Mouse (Mus musculus): ENCODE results near the gene Xpnpep1. TPM values are rescaled to one million over a fixed set of nuclear protein-coding genes. Genes with fewer than 3 reads are reported as not detected.
A peak's percentile ranks its signal among the peaks of the same experiment; 100 is the strongest.

Gene Xpnpep1
- polyA plus RNA-seq, 1 experiment from 2014 or later: 150 TPM

- no peak overlapping the region for H3K27ac ChIP-seq
- WGBS: 56% methylated on average over 15 of the region's 15 CpGs
- H3K27me3 ChIP-seq: no peaks in the 10 kb centered on the region
- peaks cover 8% of the 10 kb centered on the region for H3K9me3 ChIP-seq
- H3K4me1 ChIP-seq (replicated peaks): no peaks in the 10 kb centered on the region
- ATAC-seq (ENCODE audit: insufficient number of reproducible peaks, insufficient read depth, low FRiP score, low TSS enrichment, low read depth): peak; percentile 54
- H3K36me3 ChIP-seq: no peaks in the 10 kb centered on the region
- H3K4me3 ChIP-seq (replicated peaks): no peak overlapping the region
- H3K4me2 ChIP-seq: no peak overlapping the region
- no peak overlapping the region for H3K9ac ChIP-seq (replicated peaks)
These were observed 64.3 kb downstream of the Xpnpep1 start for GRCm38 (mm10) chr19:52975564-52976185.

DNA sequence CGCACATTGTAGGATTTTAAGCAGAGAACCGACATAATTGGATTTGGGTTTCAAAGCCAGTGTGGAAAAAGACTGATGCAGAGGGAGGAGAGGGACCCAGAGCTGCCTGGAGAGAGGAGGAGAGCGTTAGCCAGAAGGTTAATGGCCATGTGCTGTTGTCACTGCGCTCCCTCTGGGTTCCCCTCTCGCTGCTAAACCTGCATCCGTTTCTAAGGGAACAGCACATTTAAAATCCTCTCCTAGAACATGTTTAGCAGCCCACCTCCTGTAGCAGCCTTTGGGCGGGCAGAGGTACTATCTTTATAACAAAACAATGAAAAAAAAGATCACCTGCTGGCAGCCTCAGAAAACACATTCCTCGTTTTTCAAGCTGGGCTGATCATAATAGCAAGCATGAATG, 73.7 kb downstream of the Xpnpep1 start:
- H3K27me3 ChIP-seq: no peaks in the 10 kb centered on the region
- no peak overlapping the region for H3K27ac ChIP-seq
- 73% methylated on average over 8 of the region's 8 CpGs for WGBS
- H3K9ac ChIP-seq (replicated peaks): no peak overlapping the region
- H3K4me3 ChIP-seq (replicated peaks): no peak overlapping the region
- no peaks in the 10 kb centered on the region for H3K4me1 ChIP-seq (replicated peaks)
- no peaks in the 10 kb centered on the region for H3K36me3 ChIP-seq
- no peak for ATAC-seq (ENCODE audit: insufficient number of reproducible peaks, insufficient read depth, low FRiP score, low TSS enrichment, low read depth)
- H3K4me2 ChIP-seq: no peak overlapping the region
- H3K9me3 ChIP-seq: 0 out of 2 replicates have a peak, but pooled peaks cover under 1% of the 10 kb centered on the region

DNA sequence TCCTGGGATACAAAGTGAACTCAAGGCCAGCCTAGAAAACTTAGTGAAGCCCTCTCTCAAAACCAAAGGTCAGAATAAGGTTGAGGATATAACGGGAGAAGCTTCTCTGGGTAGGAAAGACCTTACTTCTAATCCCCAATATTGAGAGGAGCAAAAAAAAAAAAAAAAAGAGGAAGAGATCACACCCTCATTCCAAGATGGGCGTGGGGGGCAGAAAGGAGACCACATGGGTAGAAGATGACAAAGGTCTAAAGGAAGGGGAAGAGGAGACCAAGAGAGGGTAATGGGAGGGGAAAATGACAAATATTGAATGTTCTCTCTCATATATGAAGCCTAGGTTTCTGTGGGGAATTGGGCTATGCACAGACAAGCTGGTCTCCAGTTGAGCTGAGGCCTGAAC, 77.3 kb downstream of the Xpnpep1 start:
- Histone ChIP-seq H3K4me3 (replicated peaks) (no peak overlapping the region), H3K9me3 (no peaks in the 10 kb centered on the region), H3K27me3 (no peaks in the 10 kb centered on the region), H3K9ac (replicated peaks) (no peak overlapping the region), H3K36me3 (no peaks in the 10 kb centered on the region), H3K4me1 (replicated peaks) (no peaks in the 10 kb centered on the region), H3K27ac (no peak overlapping the region), H3K4me2 (no peak overlapping the region)
- no peak for ATAC-seq (ENCODE audit: insufficient number of reproducible peaks, insufficient read depth, low FRiP score, low TSS enrichment, low read depth)
- 85% methylated on average over 2 of the region's 2 CpGs for WGBS

GRCm38 (mm10) chr19:52922678-52923495, 117.1 kb downstream of the Xpnpep1 start:
- WGBS: 14% methylated on average over 25 of the region's 25 CpGs
- 0 out of 2 replicates have a peak, but pooled peaks cover 2% of the 10 kb centered on the region for H3K4me1 ChIP-seq (replicated peaks)
- ATAC-seq (ENCODE audit: insufficient number of reproducible peaks, insufficient read depth, low FRiP score, low TSS enrichment, low read depth): no peak
- peak overlapping the region; percentile 42 for H3K9ac ChIP-seq (replicated peaks)
- no peaks in the 10 kb centered on the region for H3K36me3 ChIP-seq
- peak overlapping the region; percentile 13; the same call in 1 of the 2 replicates for H3K4me3 ChIP-seq (replicated peaks)
- no peak overlapping the region for H3K27ac ChIP-seq
- H3K4me2 ChIP-seq: peak overlapping the region; percentile 53
- H3K9me3 ChIP-seq: peaks cover 5% of the 10 kb centered on the region; the same call in 1 of the 2 replicates
- H3K27me3 ChIP-seq: peaks cover 8% of the 10 kb centered on the region; the same call in 1 of the 2 replicates

DNA sequence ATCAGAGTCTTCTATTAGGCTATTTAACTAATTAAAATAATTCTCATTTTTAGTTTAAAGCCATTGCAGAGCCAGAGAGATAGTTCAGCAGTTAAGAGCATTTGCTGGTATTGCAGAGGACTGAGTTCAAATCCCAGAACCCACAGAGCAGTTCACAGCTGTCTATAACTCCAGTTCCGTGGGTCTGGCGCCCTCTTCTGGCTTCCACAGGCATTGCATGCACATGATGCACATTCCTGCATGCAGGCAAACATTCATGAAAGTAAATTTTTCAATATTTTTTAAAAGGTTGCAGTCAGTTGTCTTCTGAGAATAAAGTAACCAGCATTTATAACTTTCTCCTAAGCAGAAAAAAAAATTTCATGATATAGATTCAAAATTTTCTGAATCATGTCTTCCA, 135.8 kb downstream of the Xpnpep1 start:
- no peak overlapping the region for H3K4me2 ChIP-seq
- no peaks in the 10 kb centered on the region for H3K4me1 ChIP-seq (replicated peaks)
- WGBS: 34% methylated on average over 2 of the region's 2 CpGs
- no peak overlapping the region for H3K9ac ChIP-seq (replicated peaks)
- no peaks in the 10 kb centered on the region for H3K27me3 ChIP-seq
- no peaks in the 10 kb centered on the region for H3K36me3 ChIP-seq
- H3K27ac ChIP-seq: no peak overlapping the region
- no peaks in the 10 kb centered on the region for H3K9me3 ChIP-seq
- ATAC-seq (ENCODE audit: insufficient number of reproducible peaks, insufficient read depth, low FRiP score, low TSS enrichment, low read depth): no peak
- no peak overlapping the region for H3K4me3 ChIP-seq (replicated peaks)

DNA sequence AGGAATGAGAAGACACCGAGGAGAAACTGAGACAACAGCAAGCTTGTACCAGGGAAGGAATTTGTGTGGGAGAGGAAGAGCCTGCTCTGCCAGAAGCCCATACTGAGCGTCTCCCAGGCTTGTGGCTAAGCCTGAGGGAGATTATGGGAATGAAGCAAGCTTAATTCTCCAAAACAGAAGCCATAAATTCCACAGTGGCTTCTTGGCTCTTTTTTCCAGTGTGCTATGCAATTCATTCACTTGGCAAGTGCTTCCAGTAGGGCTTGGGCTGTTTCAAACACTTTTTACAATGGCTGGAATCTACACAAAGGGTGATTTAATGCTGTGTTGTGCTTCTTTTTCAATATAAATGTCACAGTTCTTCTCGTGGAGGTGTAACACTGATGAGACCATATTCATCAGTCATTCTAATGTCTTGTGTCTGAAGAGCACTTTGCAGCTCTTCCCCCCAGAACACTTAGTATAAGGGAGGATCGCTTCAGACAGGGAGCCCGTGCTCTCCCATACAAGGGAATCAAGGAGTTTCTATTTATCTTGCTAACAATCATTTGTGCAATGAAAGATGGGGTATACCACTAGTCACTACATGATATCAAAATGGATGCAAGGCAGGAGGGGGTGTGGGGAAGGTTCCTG, 148.1 kb downstream of the Xpnpep1 start:
- 58% methylated on average over 5 of the region's 5 CpGs for WGBS
- no peaks in the 10 kb centered on the region for H3K27me3 ChIP-seq

More for the DNA sequence above, 148.1 kb downstream of the Xpnpep1 start:
- no peak overlapping the region for H3K4me2 ChIP-seq
- H3K36me3 ChIP-seq: no peaks in the 10 kb centered on the region
- no peaks in the 10 kb centered on the region for H3K4me1 ChIP-seq (replicated peaks)
- H3K9me3 ChIP-seq: no peaks in the 10 kb centered on the region
- no peak overlapping the region for H3K27ac ChIP-seq
- no peak for ATAC-seq (ENCODE audit: insufficient number of reproducible peaks, insufficient read depth, low FRiP score, low TSS enrichment, low read depth)
- H3K9ac ChIP-seq (replicated peaks): no peak overlapping the region
- H3K4me3 ChIP-seq (replicated peaks): no peak overlapping the region

Small RNAs within 50 kb of the gene (microRNA-seq; reads per million reads assigned to microRNA genes)
- gene Mir6407: not detected

Other genes starting within 250 kb of the Xpnpep1 start
- 80.5 and 83.8 TPM in 2 replicates for gene Add3, start 100.2 kb upstream of the Xpnpep1 start, polyA plus RNA-seq (2016; fragmentation: Nextera tagmentation; extraction: Ambion mirVana)

All from limb, embryonic 12.5 days (tissue).